Mouse (Mus musculus): ENCODE measurements around the gene Sft2d1. TPM values are rescaled to one million over a fixed set of nuclear protein-coding genes. Genes with fewer than 3 reads are reported as not detected.

Gene Sft2d1
- total and polyA plus RNA-seq, 3 experiments, result 88.0 to 101 TPM; not detected in 1

GRCm38 (mm10) chr17:8272951-8273350 lies 38.0 kb upstream of the Sft2d1 start:
- no peak for DNase-seq (ENCODE audit: low read depth, low spot score)
- Histone ChIP-seq H3K9me3 (replicated peaks; ENCODE audit: insufficient read depth, low read length) (no peaks in the 10 kb centered on the region), H3K79me2 (ENCODE audit: control insufficient read depth, insufficient read depth, low read length, poor library complexity) (no peaks in the 10 kb centered on the region), H3K4me1 (ENCODE audit: control insufficient read depth in 1 of 2, insufficient read depth in 2 of 2, low read length in 2 of 2) (no peaks in the 10 kb centered on the region), H3K9ac (ENCODE audit: control insufficient read depth, low read depth, low read length, poor library complexity, severe bottlenecking) (no peak overlapping the region), H3K27ac (ENCODE audit: control insufficient read depth, low read depth, low read length) (no peak overlapping the region), H3K27me3 (ENCODE audit: control insufficient read depth in 1 of 2, insufficient read depth in 2 of 2, low read length in 2 of 2) (peaks cover 0 to 12% of the 10 kb centered on the region in 2 experiments), H3K36me3 (ENCODE audit: control insufficient read depth in 1 of 2, insufficient read depth in 2 of 2, low read length in 2 of 2) (no peaks in the 10 kb centered on the region), H3K4me3 (ENCODE audit: control insufficient read depth in 1 of 2, insufficient read depth in 1 of 2, low read depth in 2 of 2, low read length in 2 of 2) (no peak overlapping the region)
- no peak for TF ChIP-seq POLR2AphosphoS5 (IDR thresholded peaks at IDR 0.05; ENCODE audit: borderline replicate concordance, low read depth, low read length)
- no peak for TF ChIP-seq ETS1 (IDR thresholded peaks at IDR 0.05; ENCODE audit: low read depth, low read length)
- no peak for TF ChIP-seq CTCF (IDR thresholded peaks at IDR 0.05 in 2 of 3, conservative IDR thresholded peaks at IDR 0.05 in 1 of 3; ENCODE audit: control insufficient read depth in 1 of 3, insufficient read depth in 1 of 3, low read depth in 2 of 3, low read length in 3 of 3, poor library complexity in 1 of 3, severe bottlenecking in 1 of 3)
- no peak for TF ChIP-seq ZKSCAN1 (IDR thresholded peaks at IDR 0.05; ENCODE audit: low read depth, low read length)
- TF ChIP-seq E2F4 (IDR thresholded peaks at IDR 0.05; ENCODE audit: borderline replicate concordance, low read depth, low read length), result no peak
- no peak for TF ChIP-seq MAX (IDR thresholded peaks at IDR 0.05; ENCODE audit: low read length)
- TF ChIP-seq POLR2A (IDR thresholded peaks at IDR 0.05; ENCODE audit: control insufficient read depth in 1 of 2, insufficient read depth in 1 of 2, low read depth in 1 of 2, low read length in 2 of 2, poor library complexity in 1 of 2), result no peak
- no peak for TF ChIP-seq ZMIZ1 (IDR thresholded peaks at IDR 0.05; ENCODE audit: low read depth, low read length)
- TF ChIP-seq MYB (IDR thresholded peaks at IDR 0.05; ENCODE audit: low read depth, low read length), result no peak
- TF ChIP-seq MAFK (IDR thresholded peaks at IDR 0.05; ENCODE audit: borderline replicate concordance, low read depth, low read length), result no peak
- TF ChIP-seq SMC3 (IDR thresholded peaks at IDR 0.05; ENCODE audit: low read depth, low read length), result no peak

- Histone ChIP-seq H3K36me3 (ENCODE audit: control insufficient read depth in 1 of 2, insufficient read depth in 2 of 2, low read length in 2 of 2) (no peaks in the 10 kb centered on the region), H3K9me3 (replicated peaks; ENCODE audit: insufficient read depth, low read length) (no peaks in the 10 kb centered on the region), H3K79me2 (ENCODE audit: control insufficient read depth, insufficient read depth, low read length, poor library complexity) (no peaks in the 10 kb centered on the region), H3K27me3 (ENCODE audit: control insufficient read depth in 1 of 2, insufficient read depth in 2 of 2, low read length in 2 of 2) (peaks cover 0 to 8% of the 10 kb centered on the region in 2 experiments), H3K4me3 (ENCODE audit: control insufficient read depth in 1 of 2, insufficient read depth in 1 of 2, low read depth in 2 of 2, low read length in 2 of 2) (no peak overlapping the region), H3K27ac (ENCODE audit: control insufficient read depth, low read depth, low read length) (no peak overlapping the region), H3K4me1 (ENCODE audit: control insufficient read depth in 1 of 2, insufficient read depth in 2 of 2, low read length in 2 of 2) (no peaks in the 10 kb centered on the region), H3K9ac (ENCODE audit: control insufficient read depth, low read depth, low read length, poor library complexity, severe bottlenecking) (no peak overlapping the region)
- DNase-seq (ENCODE audit: low read depth, low spot score), result no peak
- no peak for TF ChIP-seq CHD1 (IDR thresholded peaks at IDR 0.05; ENCODE audit: low read depth, low read length)
- TF ChIP-seq MXI1 (IDR thresholded peaks at IDR 0.05; ENCODE audit: low read depth, low read length), result no peak
- TF ChIP-seq NRF1 (IDR thresholded peaks at IDR 0.05; ENCODE audit: insufficient read depth, low read depth, low read length, poor library complexity, severe bottlenecking), result no peak
- TF ChIP-seq MAFK (IDR thresholded peaks at IDR 0.05; ENCODE audit: borderline replicate concordance, low read depth, low read length), result no peak
- no peak for TF ChIP-seq JUND (IDR thresholded peaks at IDR 0.05; ENCODE audit: low read depth, low read length)
- no peak for TF ChIP-seq ZC3H11A (IDR thresholded peaks at IDR 0.05; ENCODE audit: low read depth, low read length)
- TF ChIP-seq HCFC1 (IDR thresholded peaks at IDR 0.05; ENCODE audit: low read depth, low read length), result no peak
- TF ChIP-seq POLR2A (IDR thresholded peaks at IDR 0.05; ENCODE audit: control insufficient read depth in 1 of 2, insufficient read depth in 1 of 2, low read depth in 1 of 2, low read length in 2 of 2, poor library complexity in 1 of 2), result no peak
- TF ChIP-seq MEF2A (IDR thresholded peaks at IDR 0.05; ENCODE audit: extremely low read depth, insufficient replicate concordance, low read depth, low read length, poor library complexity, severe bottlenecking), result no peak
- TF ChIP-seq ELF1 (IDR thresholded peaks at IDR 0.05; ENCODE audit: low read depth, low read length), result no peak
- no peak for TF ChIP-seq RAD21 (IDR thresholded peaks at IDR 0.05; ENCODE audit: low read depth, low read length)
- TF ChIP-seq ZKSCAN1 (IDR thresholded peaks at IDR 0.05; ENCODE audit: low read depth, low read length), result no peak
- TF ChIP-seq SIN3A (IDR thresholded peaks at IDR 0.05; ENCODE audit: low read length), result no peak
- no peak for TF ChIP-seq USF2 (IDR thresholded peaks at IDR 0.05; ENCODE audit: borderline replicate concordance in 1 of 2, insufficient read depth in 1 of 2, low read depth in 1 of 2, low read length in 2 of 2)
- TF ChIP-seq MYC (IDR thresholded peaks at IDR 0.05; ENCODE audit: low read depth, low read length), result no peak
- TF ChIP-seq CHD2 (IDR thresholded peaks at IDR 0.05; ENCODE audit: low read length), result no peak
- TF ChIP-seq GATA1 (IDR thresholded peaks at IDR 0.05; ENCODE audit: low read depth, low read length), result no peak
- no peak for TF ChIP-seq POLR2AphosphoS2 (IDR thresholded peaks at IDR 0.05; ENCODE audit: low read length)
- no peak for TF ChIP-seq BHLHE40 (IDR thresholded peaks at IDR 0.05; ENCODE audit: borderline replicate concordance, low read depth, low read length)
Observed at GRCm38 (mm10) chr17:8276071-8276470, 34.8 kb upstream of the Sft2d1 start.

All from MEL (cell line).